9 mouse cellular contexts compared by ENCODE assay signal in the genomic region with DNA sequence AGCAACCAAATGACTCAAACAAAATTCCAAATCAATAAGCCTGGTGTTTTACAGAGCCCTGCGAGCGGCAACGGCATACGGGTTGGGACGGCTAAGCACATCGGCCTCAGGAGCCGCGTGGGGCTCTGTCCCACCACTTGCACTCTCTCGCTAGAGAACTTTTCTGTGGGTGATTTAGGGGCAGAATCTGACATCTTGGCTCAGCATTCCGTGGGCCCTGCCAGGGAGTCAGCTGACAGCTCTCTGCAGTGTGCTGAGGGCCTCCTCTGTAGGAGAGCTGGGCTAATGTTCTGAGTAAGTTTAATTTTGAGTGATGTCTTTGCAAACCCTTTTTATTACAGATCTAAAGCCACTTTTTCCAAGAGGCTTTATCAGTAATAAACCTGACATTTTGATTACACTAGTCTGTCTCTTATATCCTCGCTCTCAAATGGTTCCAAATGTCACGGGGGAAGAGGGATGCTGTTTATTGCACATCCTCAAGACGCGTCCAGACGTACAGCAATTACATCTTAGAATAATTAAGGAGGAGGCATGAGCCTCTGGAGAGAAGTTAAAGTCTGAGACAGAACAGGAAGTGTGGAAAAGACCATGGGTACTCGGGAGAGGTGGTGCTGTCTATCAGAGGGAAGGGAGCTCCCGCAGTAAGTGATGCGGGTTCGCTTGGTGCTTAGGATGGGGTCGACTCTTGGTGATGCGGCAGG.
DNase-seq lines count a peak whose midpoint lies in the region; ATAC-seq and TF ChIP-seq lines count a peak whose summit lies in the region.
"Had no signal": no experiment of that assay in that cellular context is flagged by ENCODE, and none has a peak within 500 bp of the region (broad histone marks: within the 10 kb centered on the region; RNA-seq: fewer than 3 reads in every experiment).

No protein-coding gene starts in this region.

- intact Hi-C loops in gastrocnemius, adult 2 months (cut with DNase I) = no loop called here
- intact Hi-C loops in gastrocnemius, postnatal 36 days (cut with DNase I) = no loop called here

- H3K9ac ChIP-seq in neural tube, embryonic 13.5 days = no peak overlapping the region

- no peak for TF ChIP-seq CTCF in gastrocnemius, adult 2 months (IDR thresholded peaks at IDR 0.05)

- no peak overlapping the region for H3K4me3 ChIP-seq in gastrocnemius, adult 2 months
- no peak overlapping the region for H3K4me3 ChIP-seq in neural tube, embryonic 13.5 days

- DNase-seq in gastrocnemius, adult 2 months = peak; percentile 60
- DNase-seq in gastrocnemius, postnatal 25 days = no peak
- DNase-seq in neural tube, embryonic 10.5 days (ENCODE audit: extremely low spot score, low spot score) = no peak
- peak; percentile 35 for DNase-seq in kidney, adult 9 months
- DNase-seq in mesoderm, embryonic 11.5 days (ENCODE audit: low read depth, low spot score) = peak; percentile 49
- no peak for DNase-seq in spleen, adult 12 weeks (ENCODE audit: low spot score)
- DNase-seq in gastrocnemius, postnatal 36 days = no peak
- DNase-seq: right cerebral cortex, adult 18-20 months had no signal

- H3K4me1 ChIP-seq in neural tube, embryonic 13.5 days (replicated peaks) = peaks cover 37% of the 10 kb centered on the region

- H3K27me3 ChIP-seq in neural tube, embryonic 13.5 days = no peaks in the 10 kb centered on the region

- H3K4me2 ChIP-seq in neural tube, embryonic 13.5 days = no peak overlapping the region

- no peaks in the 10 kb centered on the region for H3K36me3 ChIP-seq in neural tube, embryonic 13.5 days

- peak overlapping the region; percentile 57 for H3K27ac ChIP-seq in gastrocnemius, adult 2 months
- peak overlapping the region; percentile 42; the same call in 1 of the 2 replicates for H3K27ac ChIP-seq in neural tube, embryonic 13.5 days (replicated peaks)

- 50% methylated on average over 21 of the region's 21 CpGs for WGBS in neural tube, embryonic 13.5 days

- ATAC-seq in neural tube, embryonic 13.5 days (ENCODE audit: low read depth) = peak; percentile 75

- no peaks in the 10 kb centered on the region for H3K9me3 ChIP-seq in neural tube, embryonic 13.5 days

Comparison
In these comparisons a context has a peak if more than half of its experiments do, and no peak if none do; other contexts are left out.
1. DNase-seq: peak in gastrocnemius, adult 2 months (single experiment), kidney, adult 9 months (single experiment) and mesoderm, embryonic 11.5 days (single experiment); none in gastrocnemius, postnatal 25 days (single experiment), neural tube, embryonic 10.5 days (single experiment), spleen, adult 12 weeks (single experiment) and gastrocnemius, postnatal 36 days (0 of 2).